Mouse (Mus musculus) cerebellum, adult 8-10 months (tissue): ENCODE measurements around the gene Tmbim4.

Experiments used
- DNase-seq: peaks from one replicate; pipeline ENCODE4 v3.0.0; 2022

Tmbim4 gene

DNA sequence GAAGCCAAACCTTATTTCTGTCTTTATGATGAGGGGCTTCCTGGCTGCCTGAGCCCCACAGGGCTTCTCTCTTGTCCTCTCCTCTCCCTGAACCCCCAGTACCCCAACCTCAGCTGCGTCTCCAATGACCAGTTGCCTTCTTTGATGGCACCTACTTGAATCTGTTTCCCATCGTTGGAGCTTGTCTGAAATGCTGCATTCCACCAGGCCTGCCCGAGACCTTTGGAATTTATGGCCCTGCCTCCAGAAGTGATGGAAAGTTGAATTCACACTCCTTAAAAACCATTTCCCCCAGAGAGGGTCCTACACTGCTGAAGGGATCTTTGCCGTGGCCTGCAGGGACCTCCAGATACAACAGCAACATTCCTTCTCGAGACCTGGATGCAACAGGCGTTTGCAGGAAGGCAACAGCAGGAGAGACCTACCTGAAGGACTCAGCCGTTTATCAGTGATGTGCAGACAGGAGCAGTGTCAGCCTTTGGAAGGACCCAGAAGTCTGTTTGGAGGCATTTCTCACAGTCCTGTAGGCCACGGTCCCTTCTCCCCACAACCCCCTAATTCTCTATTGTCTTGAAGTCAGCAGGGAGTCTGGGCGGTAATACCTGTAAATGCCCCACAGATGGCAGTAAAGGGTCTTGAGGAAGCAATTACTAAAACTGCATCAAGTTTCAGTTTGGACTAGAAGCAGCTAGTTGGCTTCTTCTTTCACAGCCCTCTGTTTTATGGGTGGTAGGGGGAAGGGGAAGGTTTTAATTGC is 45.8 kb downstream of the Tmbim4 start:
- DNase-seq, result no peak

- no peak for DNase-seq
Observed at GRCm38 (mm10) chr10:120250911-120251683, 49.7 kb downstream of the Tmbim4 start.

GRCm38 (mm10) chr10:120251791-120252190 is 50.4 kb downstream of the Tmbim4 start:
- no peak for DNase-seq

- no peak for DNase-seq
Observed at GRCm38 (mm10) chr10:120252800-120253199, 51.4 kb downstream of the Tmbim4 start.

- DNase-seq, result no peak
Observed at GRCm38 (mm10) chr10:120257231-120257630, 55.8 kb downstream of the Tmbim4 start.

DNA sequence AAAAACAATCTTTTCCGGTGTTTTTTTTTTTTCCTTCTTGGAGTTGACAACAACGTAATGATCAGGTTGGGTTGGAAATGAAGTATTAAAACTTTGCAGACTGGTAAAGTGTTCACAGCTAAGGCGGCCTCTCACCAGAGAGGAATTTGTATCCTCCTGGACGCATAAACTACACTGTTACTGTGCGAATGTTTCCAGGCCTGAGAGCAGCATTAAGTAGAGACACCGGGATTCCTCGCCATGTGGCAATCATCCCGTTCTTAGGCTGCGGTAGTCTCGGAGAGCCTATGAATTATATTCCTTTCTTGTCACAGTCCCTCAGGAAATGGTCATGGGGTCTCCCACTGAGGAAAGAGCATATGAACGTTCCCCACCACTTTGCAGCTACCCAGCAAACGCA is 66.4 kb downstream of the Tmbim4 start:
- DNase-seq, result no peak

- no peak for DNase-seq
Observed at GRCm38 (mm10) chr10:120269946-120270345, 68.6 kb downstream of the Tmbim4 start.

- DNase-seq, result no peak
Observed at GRCm38 (mm10) chr10:120270777-120271176, 69.4 kb downstream of the Tmbim4 start.

DNA sequence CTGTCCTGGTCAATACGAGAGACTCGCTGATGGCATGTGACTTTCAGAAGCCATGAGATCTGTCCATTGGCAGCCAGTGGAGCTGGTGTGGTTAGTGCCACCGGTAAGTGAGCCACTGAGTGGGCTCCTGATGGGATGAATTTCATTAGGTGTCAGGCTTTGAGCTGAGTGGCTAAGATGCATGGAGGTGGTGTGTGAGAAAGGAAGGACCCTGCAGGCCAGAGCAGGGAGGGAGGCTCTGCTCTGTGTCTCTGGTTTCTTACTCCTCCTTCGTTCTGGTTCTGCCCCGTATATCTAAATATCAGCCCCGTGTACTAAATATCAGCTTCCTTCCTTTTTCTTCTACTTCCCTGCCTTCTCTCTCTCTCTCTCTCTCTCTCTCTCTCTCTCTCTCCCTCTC is 69.9 kb downstream of the Tmbim4 start:
- no peak for DNase-seq

DNA sequence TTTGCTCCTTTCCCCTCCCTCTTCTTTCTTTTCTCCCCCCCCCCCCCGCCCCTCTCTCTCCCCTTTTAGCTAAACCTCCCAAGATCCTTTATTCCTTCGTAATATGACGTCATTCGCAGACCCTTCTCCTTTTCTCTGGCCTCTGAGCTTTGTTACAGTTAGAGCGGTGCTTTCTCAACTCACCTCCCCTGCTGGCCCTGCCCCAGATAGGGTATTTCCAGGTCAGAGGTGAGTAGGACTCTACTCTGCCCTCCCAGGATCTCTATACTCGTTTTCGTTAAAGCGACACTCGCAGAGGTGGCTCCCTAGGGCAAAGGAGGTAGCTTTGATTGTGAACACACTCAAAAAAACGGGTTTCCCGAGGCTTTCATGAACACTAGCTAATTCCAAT is 70.5 kb downstream of the Tmbim4 start:
- no peak for DNase-seq

- no peak for DNase-seq
Observed at GRCm38 (mm10) chr10:120272270-120272883, 71.0 kb downstream of the Tmbim4 start.

DNA sequence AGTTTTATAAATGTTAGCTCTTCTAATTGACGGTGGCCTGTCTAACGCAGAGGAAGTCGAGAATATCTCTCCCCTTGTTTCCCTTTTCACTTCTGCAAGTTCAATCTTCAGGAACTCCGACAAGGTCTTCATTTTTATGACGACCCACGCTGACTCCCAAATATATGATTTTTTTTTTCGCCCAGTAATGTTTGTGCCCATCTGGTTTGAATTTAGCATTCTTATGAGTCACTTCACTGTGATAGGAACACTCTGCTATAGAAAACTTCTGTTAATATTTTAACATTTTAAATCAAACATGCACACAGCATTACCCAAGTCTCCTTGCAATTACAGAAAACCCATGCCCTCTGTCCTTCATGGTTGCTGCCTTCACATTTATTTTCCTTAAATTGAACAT is 71.9 kb downstream of the Tmbim4 start:
- no peak for DNase-seq
